Mouse (Mus musculus) lung, embryonic 16.5 days (tissue): ENCODE results near the gene Cdh4. TPM values are rescaled to one million over a fixed set of nuclear protein-coding genes. Genes with fewer than 3 reads are reported as not detected.

Experiments used
- ATAC-seq: fragments of 200-750 bp; cut with Nextera tagmentation; 2 replicates; pipeline ENCODE4 v1.8.0; 2017; ENCODE audit warnings: low read depth, mild to moderate bottlenecking, moderate library complexity
- H3K27ac ChIP-seq: fragments of 300-500 bp; sonication (generic); 2 replicates; pipeline ENCODE4 v1.5.1; 2014; ENCODE audit warnings: mild to moderate bottlenecking, control low read depth, low read length
- H3K27me3 ChIP-seq: fragments of 300-500 bp; sonication (generic); 2 replicates; pipeline ENCODE4 v1.6.1; 2014; ENCODE audit warnings: low read depth, low read length, mixed read lengths; ENCODE audit not compliant: control insufficient read depth, insufficient read depth
- H3K36me3 ChIP-seq: fragments of 300-500 bp; sonication (generic); 2 replicates; pipeline ENCODE4 v1.6.1; 2014; ENCODE audit warnings: low read length; ENCODE audit not compliant: control insufficient read depth, insufficient read depth
- H3K4me1 ChIP-seq: fragments of 300-500 bp; sonication (generic); replicated peaks from 2 replicates; pipeline ENCODE4 v1.6.1; 2014; ENCODE audit warnings: low read length, mixed read lengths; ENCODE audit not compliant: control insufficient read depth, insufficient read depth
- H3K4me2 ChIP-seq: fragments of 300-500 bp; sonication (generic); 2 replicates; pipeline ENCODE4 v1.6.1; 2014; ENCODE audit warnings: low read depth, low read length, control low read depth
- H3K4me3 ChIP-seq: fragments of 300-500 bp; sonication (generic); 2 replicates; pipeline ENCODE4 v1.5.1; 2014; ENCODE audit warnings: mild to moderate bottlenecking, low read length, control low read depth
- H3K9ac ChIP-seq: fragments of 300-500 bp; sonication (generic); 2 replicates; pipeline ENCODE4 v1.6.1; 2014; ENCODE audit warnings: low read length, control low read depth
- H3K9me3 ChIP-seq: fragments of 300-500 bp; sonication (generic); 2 replicates; pipeline ENCODE4 v1.6.1; 2016; ENCODE audit warnings: low read length; ENCODE audit not compliant: control insufficient read depth
- WGBS: fragments of 180-500 bp; shearing (Covaris S2); extraction: QIAGEN DNeasy Blood & Tissue Kit; methylation state at CpG from one replicate; pipeline ENCODE4 v1.1.7; 2014; 5-methylcytosine and 5-hydroxymethylcytosine counted together
- polyA plus RNA-seq: library from polyadenylated mRNA; unstranded; fragments of >200 nt; fragmentation: Nextera tagmentation; extraction: Ambion mirVana; gene quantifications from 2 replicates; pipeline ENCODE4 v1.2.1, GENCODE M21; 2015

The Cdh4 gene
- polyA plus RNA-seq, 1 experiment from 2014 or later = 7.0 TPM

DNA sequence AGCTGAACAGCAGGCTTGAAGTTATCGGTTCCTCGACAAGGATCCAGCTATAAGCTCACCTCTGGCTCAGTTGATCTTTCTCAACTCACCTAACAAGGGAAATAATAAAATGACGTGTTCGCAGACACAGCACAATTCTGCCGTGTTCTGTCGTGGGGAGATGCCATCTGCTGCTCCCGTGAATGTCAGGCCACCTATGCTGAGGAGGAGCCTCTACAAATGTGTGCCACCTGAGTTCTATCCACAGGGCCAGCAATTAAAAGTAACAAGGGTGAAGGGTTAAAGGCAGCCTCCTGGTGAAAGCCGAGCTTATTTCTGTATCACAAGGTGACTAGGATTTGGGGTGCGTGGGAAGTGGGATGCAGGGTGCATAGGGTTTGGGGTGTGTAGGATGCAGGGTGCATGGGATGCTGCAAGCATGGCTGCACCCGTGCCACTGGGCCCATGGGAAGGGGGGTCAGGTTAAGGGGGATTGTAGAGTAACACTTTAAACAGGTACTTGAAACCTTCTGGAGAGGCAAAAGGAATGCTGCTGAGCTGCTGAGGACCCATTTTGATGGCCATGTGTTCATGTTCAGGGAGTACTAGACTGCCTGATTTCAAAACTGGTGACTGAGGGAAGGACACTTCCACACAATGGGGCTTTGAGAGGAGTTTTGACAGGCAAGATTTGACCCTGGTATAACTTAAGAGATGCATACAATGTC, 333.9 kb downstream of the Cdh4 start:
- ATAC-seq = peak; percentile 84
- no peaks in the 10 kb centered on the region for H3K36me3 ChIP-seq
- WGBS = 67% methylated on average over 10 of the region's 10 CpGs
- H3K9me3 ChIP-seq = no peaks in the 10 kb centered on the region
- H3K9ac ChIP-seq = no peak overlapping the region
- no peak overlapping the region for H3K4me3 ChIP-seq
- no peak overlapping the region for H3K4me2 ChIP-seq
- H3K27me3 ChIP-seq = peaks cover 2% of the 10 kb centered on the region; the same call in 1 of the 2 replicates
- no peak overlapping the region for H3K27ac ChIP-seq
- H3K4me1 ChIP-seq = peaks cover 18% of the 10 kb centered on the region; the same call in 1 of the 2 replicates

DNA sequence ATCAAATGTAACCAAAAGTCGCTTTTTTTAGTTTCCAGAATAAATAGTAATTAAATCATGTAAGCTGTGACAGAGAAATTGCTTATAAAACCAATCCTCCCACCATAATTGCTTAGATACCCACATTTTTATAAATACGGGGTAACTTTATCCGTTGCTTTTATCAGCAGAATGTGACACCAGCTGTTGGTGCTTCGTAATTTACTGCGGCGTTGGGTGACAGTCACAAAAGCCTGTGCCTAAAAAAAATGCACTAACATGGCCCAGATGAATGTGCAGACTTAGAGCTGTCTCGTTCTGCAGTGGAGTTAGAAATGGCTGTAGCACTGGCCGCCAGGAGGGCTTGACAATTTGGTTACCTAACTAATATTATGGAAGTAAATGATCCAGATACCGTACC, 337.0 kb downstream of the Cdh4 start:
- no peak for ATAC-seq
- Histone ChIP-seq H3K4me2 (no peak overlapping the region), H3K27me3 (peaks cover 2% of the 10 kb centered on the region; the same call in 1 of the 2 replicates), H3K27ac (no peak overlapping the region), H3K4me1 (peaks cover 16% of the 10 kb centered on the region; the same call in 1 of the 2 replicates), H3K4me3 (no peak overlapping the region), H3K9ac (no peak overlapping the region), H3K36me3 (no peaks in the 10 kb centered on the region), H3K9me3 (no peaks in the 10 kb centered on the region)
- 54% methylated on average over 9 of the region's 9 CpGs for WGBS

DNA sequence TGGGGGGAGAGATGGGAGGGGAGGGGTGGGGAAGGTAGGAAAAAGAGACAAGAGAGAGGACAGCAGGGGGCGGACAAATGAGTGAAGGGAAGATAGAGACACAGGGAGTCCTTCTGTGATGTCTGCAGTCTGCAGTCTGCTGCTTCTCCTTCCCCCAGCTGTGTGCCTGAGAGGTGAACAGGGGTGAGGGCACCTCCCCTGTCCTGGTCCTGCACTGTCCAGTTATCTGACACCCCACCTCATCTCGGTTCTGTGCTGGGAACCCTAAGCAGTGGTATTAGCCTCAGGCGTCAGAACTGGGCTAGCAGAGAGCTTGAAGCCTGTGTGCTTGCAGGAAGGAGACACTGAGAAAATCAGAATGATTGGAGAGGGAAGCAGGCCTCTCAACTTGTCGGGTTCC, 338.7 kb downstream of the Cdh4 start:
- ATAC-seq = no peak
- Histone ChIP-seq H3K36me3 (no peaks in the 10 kb centered on the region), H3K9me3 (no peaks in the 10 kb centered on the region), H3K9ac (no peak overlapping the region), H3K4me3 (no peak overlapping the region), H3K4me1 (peaks cover 4% of the 10 kb centered on the region; the same call in 1 of the 2 replicates), H3K27me3 (no peaks in the 10 kb centered on the region; the same call in 1 of the 2 replicates), H3K27ac (no peak overlapping the region), H3K4me2 (no peak overlapping the region)
- WGBS = 37% methylated on average over 4 of the region's 4 CpGs

DNA sequence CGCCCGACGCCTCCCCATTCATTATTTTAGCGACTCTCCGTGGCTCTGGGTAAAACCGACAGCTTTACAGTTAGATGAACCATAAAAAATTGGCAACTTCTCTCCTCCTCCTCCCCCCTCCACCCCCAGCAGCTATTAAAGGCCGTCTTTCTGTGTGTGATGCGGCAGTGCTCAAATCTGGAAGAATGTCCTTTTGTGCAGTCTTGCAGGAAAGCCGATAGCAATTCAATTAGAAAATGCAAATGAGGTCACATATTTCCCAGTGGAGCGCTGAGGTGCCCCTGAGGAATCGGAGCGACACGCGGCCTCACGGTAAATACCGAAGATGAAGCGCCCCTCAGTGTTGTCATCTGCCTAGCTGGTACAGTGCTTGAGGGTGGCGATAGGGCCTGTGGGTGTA, 345.0 kb downstream of the Cdh4 start:
- H3K36me3 ChIP-seq = no peaks in the 10 kb centered on the region
- H3K4me1 ChIP-seq = no peaks in the 10 kb centered on the region
- no peak for ATAC-seq
- H3K27me3 ChIP-seq = no peaks in the 10 kb centered on the region
- no peak overlapping the region for H3K9ac ChIP-seq
- no peaks in the 10 kb centered on the region for H3K9me3 ChIP-seq
- 80% methylated on average over 18 of the region's 18 CpGs for WGBS
- no peak overlapping the region for H3K27ac ChIP-seq
- no peak overlapping the region for H3K4me3 ChIP-seq
- no peak overlapping the region for H3K4me2 ChIP-seq

DNA sequence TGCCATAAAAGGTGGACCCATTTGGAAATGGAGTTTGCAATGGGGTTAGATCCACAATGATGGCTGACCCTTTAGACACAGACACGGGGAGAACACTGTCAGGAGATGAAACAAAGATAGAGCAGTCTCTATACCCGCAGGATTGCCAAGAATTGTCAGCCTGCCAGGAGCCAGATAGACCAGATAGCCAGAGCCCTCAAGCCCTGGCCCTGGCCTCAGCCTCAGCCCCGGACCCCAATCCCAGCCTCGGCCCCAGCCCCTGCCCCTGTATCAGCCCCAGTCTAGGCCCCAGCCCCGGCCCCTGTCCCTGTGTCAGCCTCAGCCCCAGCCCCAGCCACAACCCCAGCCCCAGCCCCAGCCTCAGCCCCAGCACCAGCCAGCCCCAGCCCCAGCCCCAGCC, 345.6 kb downstream of the Cdh4 start:
- Histone ChIP-seq H3K4me3 (no peak overlapping the region), H3K9me3 (no peaks in the 10 kb centered on the region), H3K4me2 (no peak overlapping the region), H3K9ac (no peak overlapping the region), H3K27ac (no peak overlapping the region), H3K36me3 (no peaks in the 10 kb centered on the region), H3K27me3 (no peaks in the 10 kb centered on the region), H3K4me1 (peaks cover 1% of the 10 kb centered on the region; the same call in 1 of the 2 replicates)
- 61% methylated on average over 4 of the region's 5 CpGs for WGBS
- ATAC-seq = no peak

DNA sequence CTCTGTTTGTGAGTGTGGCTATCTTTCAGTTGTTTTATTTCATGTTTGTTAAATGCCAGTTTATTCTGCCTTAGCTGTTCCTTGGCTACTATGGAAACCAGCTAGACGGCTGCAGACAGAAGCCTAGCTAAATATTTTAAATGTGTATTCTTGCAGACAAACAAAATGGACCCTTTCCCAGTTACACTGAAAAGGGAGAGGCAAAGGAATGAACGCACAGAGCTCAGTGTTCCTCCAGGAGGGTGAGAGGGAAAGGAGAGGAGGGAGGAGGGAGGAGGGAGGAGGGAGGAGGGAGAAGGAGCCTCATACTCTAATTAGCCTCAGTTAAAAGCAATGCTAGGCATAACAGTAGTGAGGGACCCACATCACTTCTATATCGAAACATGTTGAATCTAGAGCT, 348.5 kb downstream of the Cdh4 start:
- Histone ChIP-seq H3K4me3 (no peak overlapping the region), H3K27me3 (no peaks in the 10 kb centered on the region), H3K4me1 (peaks cover 4% of the 10 kb centered on the region; the same call in 1 of the 2 replicates), H3K27ac (no peak overlapping the region), H3K9ac (no peak overlapping the region), H3K4me2 (no peak overlapping the region), H3K36me3 (no peaks in the 10 kb centered on the region), H3K9me3 (no peaks in the 10 kb centered on the region)
- WGBS = 49% methylated on average over 3 of the region's 3 CpGs
- no peak for ATAC-seq

DNA sequence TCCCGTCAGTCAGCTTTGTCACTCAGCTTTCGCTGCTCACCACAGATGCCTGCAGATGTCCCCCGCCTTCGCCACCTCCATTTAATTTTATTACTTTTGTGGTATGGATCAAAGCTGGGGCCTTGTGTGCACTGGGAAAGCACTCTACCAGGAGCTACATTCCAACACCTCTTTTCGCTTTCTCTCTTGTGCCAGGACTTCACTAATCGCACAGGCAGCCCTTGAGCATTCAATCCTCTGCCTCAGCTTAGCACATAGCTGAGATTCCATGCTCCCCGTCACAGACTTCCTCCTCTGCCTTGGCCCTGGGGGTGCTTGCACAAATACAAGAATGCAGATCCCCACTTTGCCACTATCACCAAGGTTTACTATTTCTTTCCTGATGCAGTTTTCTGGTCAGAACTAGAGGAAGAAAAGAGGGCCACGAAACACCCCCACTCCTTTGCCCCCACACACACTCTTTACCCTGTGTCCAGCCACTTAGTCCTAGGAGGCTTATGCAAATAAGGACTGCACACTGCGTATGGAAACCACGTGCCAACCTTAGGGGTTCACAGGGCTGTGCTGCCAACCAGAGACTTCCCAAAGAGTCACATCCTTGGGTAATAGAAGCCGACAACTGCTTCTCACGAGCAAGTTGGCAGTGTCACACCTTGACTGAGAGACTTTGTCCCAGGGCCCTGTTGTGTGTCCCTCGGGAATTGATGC, 350.3 kb downstream of the Cdh4 start:
- WGBS = 36% methylated on average over 13 of the region's 13 CpGs
- peak overlapping the region; percentile 62 for H3K27ac ChIP-seq
- H3K9ac ChIP-seq = no peak overlapping the region
- peak; percentile 84 for ATAC-seq
- peaks cover 4% of the 10 kb centered on the region; the same call in 1 of the 2 replicates for H3K4me1 ChIP-seq
- H3K4me2 ChIP-seq = no peak overlapping the region
- H3K9me3 ChIP-seq = no peaks in the 10 kb centered on the region
- H3K36me3 ChIP-seq = no peaks in the 10 kb centered on the region
- H3K4me3 ChIP-seq = no peak overlapping the region
- H3K27me3 ChIP-seq = no peaks in the 10 kb centered on the region

DNA sequence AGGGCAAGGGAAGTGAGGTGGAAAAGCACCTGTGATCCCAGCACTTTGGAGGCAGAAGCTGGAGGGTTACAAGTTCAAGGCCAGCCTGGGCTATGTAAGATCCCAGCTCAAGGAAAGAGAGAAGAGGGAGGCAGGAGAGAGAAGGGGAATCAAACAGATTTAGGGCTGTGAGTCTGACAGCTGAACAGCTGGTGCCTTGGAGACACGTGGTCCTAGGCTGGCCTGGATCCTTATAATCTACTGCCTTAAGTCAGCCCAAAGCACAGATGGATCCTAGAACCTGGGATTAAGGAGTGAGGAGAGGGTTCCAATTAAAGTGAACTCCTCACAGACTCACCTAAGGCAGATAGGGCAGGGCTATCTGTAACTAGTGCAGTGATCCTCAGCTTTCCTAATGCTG, 352.1 kb downstream of the Cdh4 start:
- no peak overlapping the region for H3K9ac ChIP-seq
- H3K4me3 ChIP-seq = no peak overlapping the region
- ATAC-seq = no peak
- H3K4me2 ChIP-seq = no peak overlapping the region
- WGBS = 53% methylated on average over 1 of the region's 1 CpGs
- H3K4me1 ChIP-seq = peaks cover 4% of the 10 kb centered on the region; the same call in 1 of the 2 replicates
- no peaks in the 10 kb centered on the region for H3K36me3 ChIP-seq
- H3K27ac ChIP-seq = no peak overlapping the region
- no peaks in the 10 kb centered on the region for H3K27me3 ChIP-seq
- H3K9me3 ChIP-seq = no peaks in the 10 kb centered on the region

DNA sequence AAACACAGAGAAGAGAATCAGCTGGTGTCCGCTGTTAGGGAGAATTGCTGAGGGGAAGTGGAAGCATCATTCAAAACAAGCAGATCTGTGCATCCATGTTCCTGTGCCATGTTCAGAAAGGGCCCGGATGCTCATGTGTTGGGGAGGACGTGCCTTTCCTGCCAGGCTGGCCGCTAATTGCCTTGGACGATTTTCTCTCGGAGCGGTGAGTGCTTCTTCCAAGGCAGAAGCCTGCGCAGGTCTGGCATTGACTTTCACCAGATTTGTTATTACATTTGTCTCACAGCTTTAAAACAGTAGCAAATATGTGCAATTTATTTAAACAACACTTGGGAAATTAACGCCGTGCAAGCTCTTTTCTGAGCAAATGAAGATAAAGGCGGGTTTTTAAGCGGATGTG, 353.2 kb downstream of the Cdh4 start:
- Histone ChIP-seq H3K27me3 (no peaks in the 10 kb centered on the region), H3K36me3 (no peaks in the 10 kb centered on the region), H3K9ac (no peak overlapping the region), H3K9me3 (no peaks in the 10 kb centered on the region), H3K4me1 (peaks cover 4% of the 10 kb centered on the region; the same call in 1 of the 2 replicates), H3K4me3 (no peak overlapping the region), H3K4me2 (no peak overlapping the region), H3K27ac (no peak overlapping the region)
- no peak for ATAC-seq
- WGBS = 67% methylated on average over 12 of the region's 12 CpGs
